Mouse (Mus musculus) kidney, postnatal 4 days (tissue): ENCODE results near the gene Olfr823.
"Not testable (repeated sequence)": the region's sequence is repeated elsewhere in the genome, so short reads cannot be mapped to it uniquely, and the experiment has no call there.

Source experiments
- DNase-seq, 2 experiments: peaks; one replicate each; pipeline ENCODE4 v3.0.0; 2021; ENCODE audit warnings: mixed read lengths in 2 of 2

The Olfr823 gene

DNA sequence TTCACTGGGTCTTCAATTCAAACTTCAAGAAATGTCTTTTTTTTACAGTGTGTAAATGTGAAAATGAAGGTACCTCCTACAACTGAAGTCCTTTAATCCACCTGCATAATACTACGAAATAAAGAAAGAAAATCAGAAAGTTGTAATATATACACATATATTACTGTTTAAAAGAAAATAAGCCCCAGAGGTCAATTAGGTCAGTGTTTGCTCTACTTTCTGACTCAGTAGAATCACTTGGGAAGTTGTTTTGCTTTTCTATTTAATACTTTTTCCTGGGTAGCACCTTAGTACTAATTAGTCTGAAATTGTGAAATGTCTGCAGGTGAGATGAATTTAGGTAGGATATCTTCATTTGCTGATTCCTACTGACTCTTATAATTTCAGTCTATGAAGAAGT is at the start of gene Olfr823:
TSS of gene Olfr823 (minus strand) at position 101 of the 400 bp plus-strand sequence.
- DNase-seq, result not testable (repeated sequence)

DNA sequence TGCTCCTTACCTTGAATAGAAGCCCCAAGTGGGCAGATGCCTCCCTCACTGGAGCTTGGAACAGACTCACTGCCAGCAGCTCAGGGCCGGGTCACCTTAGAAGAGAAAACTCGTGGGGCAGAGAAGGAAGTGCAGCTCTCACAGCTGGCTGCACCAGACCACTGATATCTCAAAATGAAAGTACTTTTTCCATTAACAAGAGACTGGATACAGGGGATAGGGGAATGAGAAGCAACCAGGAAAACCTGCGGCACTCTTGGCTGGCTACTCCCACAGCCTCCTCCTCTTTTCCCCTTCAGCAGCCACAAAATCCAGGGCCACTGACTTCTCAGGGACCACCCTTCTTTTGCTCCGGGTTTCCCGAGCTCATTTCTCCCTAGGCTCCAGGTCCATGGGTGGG is 28.9 kb upstream of the Olfr823 start:
- DNase-seq, result no peak

DNA sequence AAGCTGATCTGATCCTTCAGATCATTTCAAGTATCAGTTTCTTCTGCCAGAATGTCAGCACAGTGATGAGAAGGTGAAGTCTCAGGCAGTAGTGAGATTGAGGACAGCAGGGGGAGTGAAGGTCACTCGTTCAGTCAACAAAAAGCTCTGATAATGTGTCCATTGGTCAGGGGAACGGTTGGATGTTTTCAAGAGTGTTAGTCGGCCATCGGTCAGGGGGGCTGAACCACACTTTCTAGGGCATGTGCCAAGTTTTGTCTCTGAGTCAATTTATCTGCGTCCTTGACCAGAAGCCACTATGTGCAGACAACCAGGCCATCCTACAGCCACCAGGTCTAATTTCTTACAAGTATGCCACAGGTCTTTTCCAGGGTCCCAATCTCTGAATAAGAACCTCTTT is 27.3 kb upstream of the Olfr823 start:
- DNase-seq, result not testable (repeated sequence)

DNA sequence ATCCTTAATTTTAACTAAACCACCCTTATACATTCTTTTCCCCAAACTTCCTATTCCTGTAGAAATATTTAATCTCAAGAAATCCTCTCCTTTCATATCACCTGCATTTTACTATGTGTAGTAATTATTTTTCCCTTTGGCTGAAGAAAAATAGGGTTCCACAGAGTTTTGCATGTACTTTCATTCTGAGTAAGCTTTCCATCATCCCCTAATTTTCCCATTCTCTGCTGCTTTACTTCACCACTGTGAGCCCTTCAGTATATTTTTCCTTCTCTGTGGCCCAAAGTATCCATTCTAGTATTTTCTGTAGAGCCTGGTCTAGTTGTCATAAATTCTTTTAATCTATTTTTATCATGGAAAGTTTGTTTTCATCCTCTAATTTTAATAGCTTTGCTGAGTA is 19.6 kb upstream of the Olfr823 start:
- DNase-seq, result no peak

DNA sequence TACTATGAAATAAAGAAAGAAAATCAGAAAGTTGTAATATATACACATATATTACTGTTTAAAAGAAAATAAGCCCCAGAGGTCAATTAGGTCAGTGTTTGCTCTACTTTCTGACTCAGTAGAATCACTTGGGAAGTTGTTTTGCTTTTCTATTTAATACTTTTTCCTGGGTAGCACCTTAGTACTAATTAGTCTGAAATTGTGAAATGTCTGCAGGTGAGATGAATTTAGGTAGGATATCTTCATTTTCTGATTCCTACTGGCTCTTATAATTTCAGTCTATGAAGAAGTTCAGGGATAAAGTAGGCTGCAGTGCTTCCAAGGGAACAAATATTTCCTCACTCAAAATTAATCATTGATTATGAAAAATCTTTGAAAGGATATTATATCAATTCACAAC is 14.7 kb upstream of the Olfr823 start, which contains the start of gene Olfr824:
TSS of gene Olfr824 (minus strand) at position 101 of the 400 bp plus-strand sequence.
- DNase-seq, result not testable (repeated sequence)

DNA sequence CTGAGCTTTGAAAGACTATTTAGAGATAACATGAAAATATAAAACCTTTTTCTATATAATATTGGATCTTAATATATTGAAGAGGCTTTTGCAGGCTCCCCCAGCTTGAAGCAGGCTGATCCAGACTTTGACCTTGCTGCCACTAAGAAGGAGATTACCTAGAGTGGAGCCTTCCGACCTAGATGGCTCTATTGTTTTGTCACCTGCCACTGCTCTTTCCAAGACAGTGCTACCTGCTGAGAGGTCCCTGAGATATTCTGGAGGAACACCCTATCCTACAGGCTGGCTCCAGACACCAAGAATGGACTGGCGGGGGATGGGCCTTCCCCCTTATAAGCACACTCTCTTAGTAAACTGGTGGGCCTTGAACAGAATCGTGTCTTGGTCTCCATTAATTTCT is 862 bp upstream of the Olfr823 start:
- DNase-seq, result not testable (repeated sequence)

DNA sequence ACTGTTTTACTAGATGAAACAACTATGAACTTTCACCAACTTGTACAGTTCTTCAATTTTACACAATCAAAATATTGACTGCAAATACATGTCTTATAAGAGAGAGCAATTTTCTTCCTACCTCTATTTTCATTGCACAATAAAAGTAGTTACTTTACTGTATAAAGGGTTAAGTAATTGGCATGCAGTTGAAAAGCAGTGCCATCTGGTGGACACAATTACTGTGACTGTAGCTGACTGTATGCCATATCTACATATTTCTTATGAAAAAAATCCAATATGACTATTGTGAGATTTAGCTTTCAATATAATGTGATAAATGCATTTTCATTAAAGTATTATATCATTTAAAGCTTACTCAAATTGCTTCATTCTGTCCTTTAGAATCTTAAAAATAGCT is 19.1 kb downstream of the Olfr823 start:
- DNase-seq, result no peak

DNA sequence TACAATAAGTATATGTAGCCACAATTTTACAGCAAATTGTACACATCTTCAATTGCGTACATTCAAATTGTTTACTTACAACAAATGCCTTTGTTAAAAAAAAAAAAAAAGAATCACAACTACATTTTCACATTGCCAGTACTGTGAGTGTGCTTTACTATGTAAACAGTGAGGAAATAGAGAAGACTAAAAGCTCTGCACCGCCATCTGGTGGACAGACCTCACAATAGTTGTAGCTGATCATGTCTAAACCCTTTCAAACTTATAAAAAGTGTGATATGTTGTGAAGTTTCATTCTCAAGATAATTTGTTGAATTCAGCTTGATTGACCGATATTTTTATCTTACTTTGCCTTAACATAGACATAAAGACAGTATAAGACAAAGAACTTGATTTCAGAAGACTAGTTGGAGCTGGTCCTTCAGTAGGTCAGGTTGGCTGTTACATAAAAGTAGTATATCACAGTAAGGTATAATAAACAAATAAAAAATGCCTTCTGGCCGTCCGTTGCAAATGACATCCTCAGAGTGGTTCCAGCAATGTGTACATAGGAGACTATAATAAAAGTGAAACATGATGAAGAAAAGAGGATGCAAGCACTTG is 22.2 kb downstream of the Olfr823 start:
- DNase-seq, result peak; percentile 75 to 77

DNA sequence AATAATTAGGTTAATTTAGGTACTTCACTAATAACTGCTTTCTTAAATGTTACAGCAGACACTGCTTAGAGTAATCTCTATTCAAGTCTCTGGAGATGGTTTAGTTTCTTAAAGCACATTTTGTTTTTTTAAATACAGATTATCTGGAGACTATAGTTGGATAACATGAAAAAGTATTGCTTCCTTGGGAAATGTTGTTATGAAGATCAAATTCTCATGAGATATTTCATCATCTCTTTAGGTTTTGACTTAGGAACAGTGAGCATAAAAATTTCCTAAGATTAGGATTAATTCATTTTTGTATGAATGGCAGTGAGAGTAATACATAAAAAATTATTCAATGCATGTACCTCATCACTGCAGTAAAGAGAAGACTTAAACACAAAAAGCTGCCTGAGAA is 44.3 kb downstream of the Olfr823 start, which contains the start of gene Olfr822:
TSS of gene Olfr822 (plus strand) at position 301 of the 400 bp plus-strand sequence.
- DNase-seq, result no peak
